Mouse (Mus musculus) olfactory bulb, adult 2 months (tissue): ENCODE measurements around the gene Ankef1.

ENCODE experiments used
- CTCF ChIP-seq: fragments of 200-500 bp; IDR thresholded peaks from 2 replicates; pipeline ENCODE4 v1.5.1; 2012; ENCODE audit warnings: low read depth, mild to moderate bottlenecking, low read length, moderate library complexity; ENCODE audit not compliant: insufficient read depth
- POLR2A ChIP-seq: fragments of 200-500 bp; IDR thresholded peaks from 2 replicates; pipeline ENCODE4 v1.6.1; 2012; ENCODE audit warnings: mild to moderate bottlenecking, low read depth, low read length, moderate library complexity; ENCODE audit not compliant: insufficient read depth

DNA sequence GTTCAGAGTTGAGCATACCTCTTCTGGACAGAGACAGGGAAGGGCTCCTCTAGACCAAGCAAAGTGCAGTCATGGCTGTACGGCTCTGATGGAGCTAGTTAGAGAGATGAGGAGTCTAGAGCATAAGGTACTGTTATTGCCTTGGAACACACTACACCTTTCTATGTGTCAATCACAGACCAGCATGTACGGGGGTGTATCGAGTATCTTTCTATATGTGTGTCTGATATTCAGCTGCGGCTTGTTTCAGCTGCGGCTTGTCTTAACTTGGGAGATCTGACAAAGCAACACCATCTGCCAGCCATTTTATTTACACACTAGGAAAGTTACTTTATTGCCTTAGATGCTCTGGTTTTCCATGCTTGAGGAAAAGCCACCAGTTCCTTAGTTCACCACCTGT, 11.1 kb downstream of the Ankef1 start:
- TF ChIP-seq POLR2A (no peak), CTCF (no peak)
